Mouse (Mus musculus) lung, embryonic 15.5 days (tissue): Measurements from ENCODE around the gene Cdkal1. TPM values are rescaled to one million over a fixed set of nuclear protein-coding genes. Genes with fewer than 3 reads are reported as not detected.

Experiments used
- ATAC-seq: fragments of 200-750 bp; cut with Nextera tagmentation; 2 replicates; pipeline ENCODE4 v1.8.0; 2017; ENCODE audit warnings: moderate number of reproducible peaks, borderline replicate concordance; ENCODE audit not compliant: low FRiP score, low TSS enrichment; ENCODE audit errors: extremely low read depth
- H3K27ac ChIP-seq: fragments of 300-500 bp; sonication (generic); 2 replicates; pipeline ENCODE4 v1.5.1; 2015; ENCODE audit warnings: moderate library complexity, mild to moderate bottlenecking, inconsistent platforms
- H3K27me3 ChIP-seq: fragments of 300-500 bp; sonication (generic); 2 replicates; pipeline ENCODE4 v1.6.1; 2015; ENCODE audit warnings: inconsistent platforms
- H3K36me3 ChIP-seq: fragments of 300-500 bp; sonication (generic); 2 replicates; pipeline ENCODE4 v1.6.1; 2015; ENCODE audit warnings: inconsistent platforms
- H3K4me1 ChIP-seq: fragments of 300-500 bp; sonication (generic); 2 replicates; pipeline ENCODE4 v1.6.1; 2015; ENCODE audit warnings: inconsistent platforms
- H3K4me2 ChIP-seq: fragments of 300-500 bp; sonication (generic); 2 replicates; pipeline ENCODE4 v1.6.1; 2015; ENCODE audit warnings: inconsistent platforms, mild to moderate bottlenecking, moderate library complexity
- H3K4me3 ChIP-seq: fragments of 300-500 bp; sonication (generic); 2 replicates; pipeline ENCODE4 v1.5.1; 2015; ENCODE audit warnings: mild to moderate bottlenecking, inconsistent platforms
- H3K9ac ChIP-seq: fragments of 300-500 bp; sonication (generic); 2 replicates; pipeline ENCODE4 v1.6.1; 2015; ENCODE audit warnings: inconsistent platforms
- H3K9me3 ChIP-seq: fragments of 300-500 bp; sonication (generic); 2 replicates; pipeline ENCODE4 v1.6.1; 2016; ENCODE audit warnings: inconsistent platforms
- WGBS: fragments of 180-500 bp; shearing (Covaris S2); methylation state at CpG from one replicate; pipeline ENCODE4 v1.1.7; 2015; 5-methylcytosine and 5-hydroxymethylcytosine counted together
- polyA plus RNA-seq: library from polyadenylated mRNA; unstranded; fragments of >200 nt; fragmentation: Nextera tagmentation; extraction: Ambion mirVana; gene quantifications from 2 replicates; pipeline ENCODE4 v1.2.1, GENCODE M21; 2015

The Cdkal1 gene
- polyA plus RNA-seq, 1 experiment from 2014 or later = 34.0 TPM

DNA sequence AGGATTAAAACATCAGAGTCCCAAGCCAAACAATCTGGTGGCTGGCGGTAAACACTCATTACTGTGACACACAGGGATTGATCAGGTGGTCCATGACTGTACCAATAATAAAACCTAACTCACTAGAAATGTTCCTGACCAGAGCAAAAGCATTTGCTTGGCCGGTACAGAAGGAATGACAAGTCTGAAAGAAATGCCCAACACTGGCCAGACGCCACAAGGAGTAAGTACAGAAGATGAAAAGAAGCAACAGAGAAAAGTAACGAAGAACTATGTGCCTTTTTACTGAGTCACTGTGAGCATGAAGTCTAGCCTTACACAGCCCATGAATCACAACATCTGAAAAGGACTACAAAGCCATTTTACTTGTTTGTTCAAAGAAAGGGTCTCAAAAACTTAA, 24.3 kb downstream of the Cdkal1 start:
- H3K9ac ChIP-seq = no peak overlapping the region
- ATAC-seq = no peak
- no peaks in the 10 kb centered on the region for H3K9me3 ChIP-seq
- no peak overlapping the region for H3K4me2 ChIP-seq
- no peaks in the 10 kb centered on the region for H3K27me3 ChIP-seq
- H3K4me3 ChIP-seq = no peak overlapping the region
- no peak overlapping the region for H3K27ac ChIP-seq
- peaks cover 5% of the 10 kb centered on the region; the same call in 1 of the 2 replicates for H3K4me1 ChIP-seq
- WGBS = 70% methylated on average over 4 of the region's 4 CpGs
- H3K36me3 ChIP-seq = no peaks in the 10 kb centered on the region

DNA sequence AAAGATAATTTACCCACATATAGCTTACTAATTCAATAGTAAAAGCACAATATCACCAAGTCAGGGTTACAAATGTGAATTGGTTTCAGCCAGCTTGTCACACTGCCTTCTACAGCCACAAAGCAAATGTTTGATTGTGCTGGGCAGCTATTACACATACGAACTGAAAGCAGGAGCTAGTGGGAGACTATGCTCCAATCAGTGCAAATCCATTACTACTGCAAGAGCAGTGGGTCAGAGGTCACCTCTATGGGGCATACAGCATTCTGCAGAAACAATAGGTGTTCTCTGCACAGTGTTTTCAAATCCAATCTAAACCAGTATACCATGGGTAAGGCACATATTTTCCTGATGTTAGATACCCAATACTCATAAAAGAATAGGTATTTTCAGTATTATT, 27.4 kb downstream of the Cdkal1 start:
- peaks cover 20% of the 10 kb centered on the region for H3K4me1 ChIP-seq
- H3K36me3 ChIP-seq = no peaks in the 10 kb centered on the region
- no peak for ATAC-seq
- H3K4me2 ChIP-seq = no peak overlapping the region
- H3K27ac ChIP-seq = no peak overlapping the region
- H3K9me3 ChIP-seq = no peaks in the 10 kb centered on the region
- no peak overlapping the region for H3K9ac ChIP-seq
- H3K4me3 ChIP-seq = no peak overlapping the region
- WGBS = 67% methylated on average over 1 of the region's 1 CpGs
- H3K27me3 ChIP-seq = no peaks in the 10 kb centered on the region

DNA sequence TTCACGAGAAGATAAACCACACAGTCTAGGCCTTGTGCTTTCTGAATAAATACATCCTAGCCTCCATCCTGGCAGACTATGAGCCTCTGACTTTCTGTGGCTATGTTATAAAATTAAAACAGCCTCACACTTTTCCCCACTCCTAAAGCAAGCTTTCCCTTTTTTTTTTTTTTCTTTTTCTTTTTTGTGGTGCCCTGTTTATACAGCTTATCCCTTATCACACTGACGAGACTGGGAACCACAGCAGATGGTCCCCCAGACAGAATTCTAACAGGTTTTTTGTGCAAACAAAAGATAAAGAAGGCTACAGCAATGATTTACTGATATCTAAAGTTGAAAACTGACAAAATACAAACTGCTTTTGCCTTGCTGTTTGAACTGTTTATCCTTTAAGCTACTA, 29.0 kb downstream of the Cdkal1 start:
- H3K27ac ChIP-seq = no peak overlapping the region

DNA sequence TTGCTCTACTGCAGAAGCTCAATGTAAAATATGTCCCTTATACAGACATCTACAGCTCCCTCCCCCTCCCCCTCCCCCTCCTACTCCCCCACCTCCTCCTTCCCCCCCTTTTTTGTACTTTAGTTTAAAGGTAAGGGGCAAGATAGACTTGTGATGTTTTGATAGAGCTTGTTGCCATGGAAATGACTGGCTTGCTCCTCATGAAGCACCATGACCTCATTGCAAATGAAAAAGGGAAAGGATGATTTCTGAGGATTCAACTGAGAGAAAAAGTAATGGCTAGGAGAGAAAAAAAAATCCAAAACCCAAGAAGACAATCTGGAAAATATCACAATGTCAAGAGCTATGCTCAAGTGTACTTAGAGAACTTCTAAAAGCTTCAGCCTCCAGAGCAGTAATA, 29.4 kb downstream of the Cdkal1 start:
- Histone ChIP-seq H3K4me1 (peaks cover 20% of the 10 kb centered on the region), H3K4me3 (no peak overlapping the region), H3K27ac (no peak overlapping the region)

More for the DNA sequence above, 29.0 kb downstream of the Cdkal1 start:
- Histone ChIP-seq H3K4me2 (no peak overlapping the region), H3K36me3 (no peaks in the 10 kb centered on the region), H3K9me3 (no peaks in the 10 kb centered on the region), H3K27me3 (no peaks in the 10 kb centered on the region), H3K9ac (no peak overlapping the region), H3K4me3 (no peak overlapping the region), H3K4me1 (peaks cover 20% of the 10 kb centered on the region)
- 0 out of 2 replicates have a peak, but pooled peaks have one; percentile 46 for ATAC-seq
- WGBS = 26% methylated on average over 2 of the region's 2 CpGs

DNA sequence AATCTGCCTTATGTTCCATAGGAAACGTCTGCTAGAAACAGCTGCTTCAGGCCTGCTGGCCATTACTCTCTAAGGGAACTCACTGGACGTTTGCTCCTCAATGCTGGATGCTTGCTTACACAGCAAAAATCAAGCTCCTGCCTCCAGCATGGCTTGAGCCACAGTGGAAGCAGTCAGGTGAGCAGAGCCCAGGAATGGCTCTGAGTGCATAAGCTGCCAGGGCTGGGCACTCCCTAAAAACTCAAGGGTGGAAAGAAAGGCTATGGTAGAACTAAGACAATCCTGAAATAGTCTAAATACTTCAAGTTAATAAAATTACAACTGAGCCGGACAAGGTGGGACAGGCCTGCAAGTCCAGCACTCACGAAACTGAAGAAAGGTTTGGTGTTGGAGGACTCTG, 30.7 kb downstream of the Cdkal1 start:
- no peak for ATAC-seq
- Histone ChIP-seq H3K9ac (no peak overlapping the region), H3K4me2 (no peak overlapping the region), H3K27ac (no peak overlapping the region), H3K9me3 (no peaks in the 10 kb centered on the region), H3K4me3 (no peak overlapping the region), H3K36me3 (no peaks in the 10 kb centered on the region), H3K27me3 (no peaks in the 10 kb centered on the region), H3K4me1 (peaks cover 20% of the 10 kb centered on the region)
- WGBS = 75% methylated on average over 4 of the region's 4 CpGs

More for the DNA sequence above, 29.4 kb downstream of the Cdkal1 start:
- Histone ChIP-seq H3K9ac (no peak overlapping the region), H3K36me3 (no peaks in the 10 kb centered on the region), H3K27me3 (no peaks in the 10 kb centered on the region), H3K4me2 (no peak overlapping the region), H3K9me3 (no peaks in the 10 kb centered on the region)
- ATAC-seq = no peak

DNA sequence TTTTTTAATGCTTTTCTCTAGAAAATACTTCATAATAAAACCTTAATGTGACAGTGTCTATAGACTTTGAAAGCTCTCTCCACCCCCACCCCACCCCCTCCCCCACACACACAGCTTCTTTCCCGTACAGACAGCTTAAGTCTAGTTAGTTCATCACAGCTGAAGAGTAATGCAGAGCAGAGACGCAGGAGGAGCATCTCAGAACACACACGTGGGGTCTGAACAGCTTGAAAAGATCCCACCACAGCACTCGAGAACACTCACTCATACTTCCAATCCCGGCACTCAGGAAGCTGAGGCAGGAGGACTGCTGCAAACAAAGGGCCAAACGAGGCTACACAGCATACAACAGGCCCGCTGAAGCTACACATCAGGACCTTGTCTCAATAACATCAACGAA, 31.1 kb downstream of the Cdkal1 start:
- Histone ChIP-seq H3K4me2 (no peak overlapping the region), H3K9ac (no peak overlapping the region), H3K27me3 (no peaks in the 10 kb centered on the region), H3K4me1 (peaks cover 20% of the 10 kb centered on the region), H3K36me3 (no peaks in the 10 kb centered on the region), H3K4me3 (no peak overlapping the region), H3K27ac (no peak overlapping the region), H3K9me3 (no peaks in the 10 kb centered on the region)
- no peak for ATAC-seq
- WGBS = 58% methylated on average over 8 of the region's 8 CpGs

DNA sequence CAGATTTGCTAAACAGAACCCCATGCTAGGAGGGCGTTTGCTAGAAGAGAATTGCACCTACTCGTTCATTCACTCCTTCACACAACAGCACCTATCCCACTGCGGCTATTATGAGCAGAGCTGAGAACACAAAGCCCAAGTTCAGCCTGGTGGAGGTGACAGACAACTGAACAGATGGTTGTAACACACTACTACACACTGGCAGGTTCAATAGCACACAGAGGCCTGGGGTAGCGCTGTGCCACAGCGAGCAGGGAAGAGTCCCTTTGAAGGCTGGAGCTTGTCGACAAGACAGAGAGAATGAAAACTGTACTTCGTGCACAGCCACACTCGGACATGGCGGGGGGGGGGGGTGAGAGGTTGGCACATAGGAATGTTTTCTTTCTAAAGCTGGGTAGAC, 31.6 kb downstream of the Cdkal1 start:
- H3K27ac ChIP-seq = no peak overlapping the region
- ATAC-seq = no peak
- no peak overlapping the region for H3K4me2 ChIP-seq
- no peak overlapping the region for H3K4me3 ChIP-seq
- no peaks in the 10 kb centered on the region for H3K9me3 ChIP-seq
- H3K36me3 ChIP-seq = no peaks in the 10 kb centered on the region
- no peak overlapping the region for H3K9ac ChIP-seq
- WGBS = 64% methylated on average over 9 of the region's 9 CpGs
- no peaks in the 10 kb centered on the region for H3K27me3 ChIP-seq
- peaks cover 20% of the 10 kb centered on the region for H3K4me1 ChIP-seq

DNA sequence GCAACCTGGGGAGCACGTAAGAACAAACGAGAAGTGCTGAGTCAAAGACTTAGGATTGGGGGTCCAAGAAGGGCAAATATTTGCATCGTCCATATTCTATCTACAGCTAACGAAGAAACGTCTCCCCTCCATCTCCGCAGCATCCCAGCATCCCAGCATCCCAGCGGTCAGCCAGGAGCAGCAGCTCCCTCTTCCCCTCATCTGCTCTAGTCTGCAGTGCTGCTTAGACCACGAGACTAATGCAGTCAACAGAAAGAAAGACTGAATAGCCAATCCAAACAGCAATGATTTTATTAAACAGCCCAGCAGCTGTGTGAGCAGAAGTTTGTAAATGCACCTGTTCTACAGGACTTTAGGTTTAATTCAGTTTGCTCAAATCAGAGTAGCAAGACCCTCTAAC, 32.0 kb downstream of the Cdkal1 start:
- Histone ChIP-seq H3K27me3 (no peaks in the 10 kb centered on the region), H3K4me1 (peaks cover 20% of the 10 kb centered on the region), H3K4me2 (no peak overlapping the region), H3K27ac (no peak overlapping the region), H3K9me3 (no peaks in the 10 kb centered on the region), H3K36me3 (no peaks in the 10 kb centered on the region), H3K9ac (no peak overlapping the region), H3K4me3 (no peak overlapping the region)
- WGBS = 83% methylated on average over 8 of the region's 8 CpGs
- no peak for ATAC-seq

DNA sequence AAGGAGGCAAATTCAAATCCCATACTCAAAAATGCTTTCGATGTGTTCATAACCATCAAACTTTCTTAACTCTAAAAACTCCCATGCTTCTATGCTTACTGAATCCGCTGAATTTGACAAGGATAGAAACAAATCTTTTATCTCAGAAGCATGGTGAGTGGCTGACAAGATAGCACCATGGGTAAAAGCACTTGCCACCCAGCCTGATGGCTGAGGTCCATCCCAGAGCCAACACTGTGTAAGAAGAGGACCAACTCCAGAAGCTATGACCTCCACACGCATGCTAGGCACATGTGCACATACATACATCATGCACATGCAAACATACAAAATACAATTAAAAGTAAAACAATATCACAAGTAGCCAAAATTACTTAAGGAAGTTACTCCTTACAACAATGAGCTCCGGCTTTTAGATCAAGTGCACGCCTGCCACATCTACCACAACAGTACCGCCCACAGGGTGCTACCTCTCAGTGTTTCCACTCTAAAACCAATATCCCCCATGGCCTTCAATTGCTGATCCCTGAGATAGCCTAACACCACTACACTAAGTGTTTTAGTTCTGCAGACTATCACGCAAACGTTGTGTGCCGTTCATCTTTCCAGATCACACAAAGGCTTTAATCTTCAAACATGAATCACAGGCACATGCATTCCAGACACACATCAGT, 35.4 kb downstream of the Cdkal1 start:
- Histone ChIP-seq H3K4me3 (no peak overlapping the region), H3K27ac (no peak overlapping the region), H3K9ac (no peak overlapping the region), H3K9me3 (no peaks in the 10 kb centered on the region), H3K36me3 (no peaks in the 10 kb centered on the region), H3K27me3 (no peaks in the 10 kb centered on the region), H3K4me1 (peaks cover 6% of the 10 kb centered on the region), H3K4me2 (no peak overlapping the region)
- WGBS = 80% methylated on average over 9 of the region's 9 CpGs
- ATAC-seq = no peak

DNA sequence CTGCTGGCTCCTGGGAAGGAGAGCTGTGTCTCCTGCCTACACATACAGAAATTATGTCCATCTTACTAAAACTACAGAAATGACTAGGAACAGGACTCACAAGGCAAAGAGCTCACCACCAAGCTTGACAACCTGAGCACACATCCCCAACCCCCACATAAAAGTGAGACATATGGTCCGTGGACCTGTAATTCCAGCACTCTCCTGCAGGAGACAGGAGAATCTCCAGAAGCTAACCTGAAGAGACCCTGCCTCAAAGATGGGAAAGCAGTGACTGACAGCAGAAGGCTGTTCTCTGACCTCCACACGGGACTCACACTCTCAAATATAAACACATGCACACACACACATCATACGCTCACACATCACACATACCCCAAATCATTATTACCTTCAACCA, 36.3 kb downstream of the Cdkal1 start:
- no peaks in the 10 kb centered on the region for H3K36me3 ChIP-seq
- H3K9me3 ChIP-seq = no peaks in the 10 kb centered on the region
- H3K4me1 ChIP-seq = no peaks in the 10 kb centered on the region
- no peak overlapping the region for H3K27ac ChIP-seq
- no peak overlapping the region for H3K9ac ChIP-seq
- H3K27me3 ChIP-seq = no peaks in the 10 kb centered on the region
- 71% methylated on average over 3 of the region's 3 CpGs for WGBS
- no peak for ATAC-seq
- no peak overlapping the region for H3K4me2 ChIP-seq
- H3K4me3 ChIP-seq = no peak overlapping the region

DNA sequence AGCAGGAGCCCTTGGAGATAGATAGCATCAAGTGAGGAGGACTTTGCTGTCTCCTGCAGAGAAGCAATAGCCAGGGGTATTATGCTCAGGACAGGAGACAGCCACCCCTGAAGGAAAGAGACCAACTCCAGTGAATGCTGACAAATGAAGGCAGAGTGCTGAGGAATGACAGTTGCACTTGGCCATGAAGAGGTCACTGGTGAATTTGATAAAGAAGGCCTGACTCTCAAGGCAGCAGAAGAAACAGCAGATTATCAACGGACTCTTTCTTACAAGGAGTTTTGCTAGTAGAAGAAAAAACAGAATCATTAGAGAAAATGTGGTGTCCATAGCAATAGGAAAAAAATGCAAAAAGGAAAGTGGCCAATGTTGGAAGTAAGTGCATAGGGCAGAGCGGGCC, 37.2 kb downstream of the Cdkal1 start:
- no peaks in the 10 kb centered on the region for H3K4me1 ChIP-seq
- H3K9me3 ChIP-seq = no peaks in the 10 kb centered on the region
- H3K4me2 ChIP-seq = no peak overlapping the region
- H3K36me3 ChIP-seq = no peaks in the 10 kb centered on the region
- no peak overlapping the region for H3K4me3 ChIP-seq
- no peak overlapping the region for H3K27ac ChIP-seq
- no peak overlapping the region for H3K9ac ChIP-seq
- ATAC-seq = no peak
- no peaks in the 10 kb centered on the region for H3K27me3 ChIP-seq
- 78% methylated on average over 2 of the region's 2 CpGs for WGBS

DNA sequence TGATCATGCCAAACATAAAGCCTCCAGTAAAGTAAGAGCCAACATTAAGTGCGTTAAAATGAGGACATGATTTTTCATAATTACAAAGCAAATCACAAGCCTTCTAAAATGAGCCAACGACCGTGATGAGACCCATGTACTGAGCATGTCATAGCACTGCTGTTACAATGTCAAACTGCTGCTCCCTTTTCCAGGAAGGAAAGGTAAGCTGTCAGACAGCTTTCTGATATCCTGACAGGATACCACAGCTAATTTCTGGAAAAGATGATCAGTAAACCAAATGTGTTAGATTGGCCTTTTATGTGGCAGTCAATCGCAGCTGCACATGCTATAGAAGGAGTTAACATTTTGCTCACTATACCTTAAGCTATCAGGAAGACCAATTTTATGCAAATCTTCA, 44.7 kb downstream of the Cdkal1 start:
- H3K4me3 ChIP-seq = no peak overlapping the region
- 82% methylated on average over 4 of the region's 4 CpGs for WGBS

DNA sequence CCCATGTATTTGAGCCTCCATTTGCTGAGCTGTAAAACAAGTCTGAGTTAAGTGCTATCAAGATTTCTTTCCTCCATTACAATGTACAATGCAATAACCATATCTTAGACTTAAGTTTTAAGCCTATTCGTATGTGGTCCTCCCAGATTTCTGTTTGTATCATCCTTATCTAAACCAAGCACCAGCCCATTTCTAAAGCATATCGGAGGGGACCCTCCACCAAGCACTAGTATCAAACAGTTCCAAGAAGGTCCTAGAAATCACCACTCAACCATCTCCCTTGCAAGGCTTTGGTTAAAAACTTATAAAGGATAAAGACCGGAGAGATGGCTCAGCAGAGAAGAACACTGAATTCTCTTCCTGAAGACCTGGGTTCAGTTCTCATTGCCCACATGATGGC, 47.1 kb downstream of the Cdkal1 start:
- Histone ChIP-seq H3K4me3 (no peak overlapping the region), H3K36me3 (no peaks in the 10 kb centered on the region), H3K27me3 (no peaks in the 10 kb centered on the region), H3K9me3 (no peaks in the 10 kb centered on the region), H3K4me1 (no peaks in the 10 kb centered on the region), H3K4me2 (no peak overlapping the region), H3K9ac (no peak overlapping the region), H3K27ac (no peak overlapping the region)
- no peak for ATAC-seq
- 82% methylated on average over 3 of the region's 3 CpGs for whole genome bisulfite sequencing

More for the DNA sequence above, 44.7 kb downstream of the Cdkal1 start:
- Histone ChIP-seq H3K4me1 (no peaks in the 10 kb centered on the region), H3K27ac (no peak overlapping the region), H3K4me2 (no peak overlapping the region), H3K36me3 (no peaks in the 10 kb centered on the region), H3K9me3 (no peaks in the 10 kb centered on the region), H3K27me3 (no peaks in the 10 kb centered on the region), H3K9ac (no peak overlapping the region)
- no peak for ATAC-seq
